Mouse (Mus musculus) testis, adult 2 months (tissue): ENCODE measurements around the gene Adad1. TPM values are rescaled to one million over a fixed set of nuclear protein-coding genes. Genes with fewer than 3 reads are reported as not detected.

Experiments
- H3K27ac ChIP-seq: fragments of 200-500 bp; 2 replicates; pipeline ENCODE4 v1.5.1; 2012; ENCODE audit warnings: low read depth, low read length; ENCODE audit not compliant: control insufficient read depth, insufficient read depth
- H3K27me3 ChIP-seq: fragments of 200-500 bp; 2 replicates; pipeline ENCODE4 v1.6.1; 2012; ENCODE audit warnings: mild to moderate bottlenecking, low read length, moderate library complexity; ENCODE audit not compliant: control insufficient read depth, insufficient read depth
- H3K36me3 ChIP-seq: fragments of 200-500 bp; 2 replicates; pipeline ENCODE4 v1.6.1; 2012; ENCODE audit warnings: mild to moderate bottlenecking, low read length; ENCODE audit not compliant: control insufficient read depth, insufficient read depth
- H3K4me1 ChIP-seq: fragments of 200-500 bp; 2 replicates; pipeline ENCODE4 v1.6.1; 2012; ENCODE audit warnings: low read length; ENCODE audit not compliant: control insufficient read depth, insufficient read depth
- H3K4me3 ChIP-seq: fragments of 200-500 bp; 2 replicates; pipeline ENCODE4 v1.5.1; 2012; ENCODE audit warnings: low read depth, mild to moderate bottlenecking, low read length, moderate library complexity, mixed read lengths; ENCODE audit not compliant: control insufficient read depth
- CTCF ChIP-seq: fragments of 200-500 bp; IDR thresholded peaks from 2 replicates; pipeline ENCODE4 v1.5.1; 2012; ENCODE audit warnings: low read depth, mild to moderate bottlenecking, inconsistent platforms, low read length, moderate library complexity; ENCODE audit not compliant: control insufficient read depth, insufficient read depth, insufficient replicate concordance
- POLR2A ChIP-seq: fragments of 200-500 bp; IDR thresholded peaks from 2 replicates; pipeline ENCODE4 v1.6.1; 2012; ENCODE audit warnings: low read depth, mild to moderate bottlenecking, inconsistent platforms, low read length, moderate library complexity; ENCODE audit not compliant: control insufficient read depth
- polyA plus RNA-seq: library from polyadenylated mRNA; depleted of rRNA; stranded (reverse); fragments of >200 nt; gene quantifications from 2 replicates; pipeline ENCODE4 v1.2.3, GENCODE M21; 2012; rRNA removed

Adad1 gene
- polyA plus RNA-seq, 1 experiment: 229 TPM

- TF ChIP-seq CTCF: no peak
- no peak for TF ChIP-seq POLR2A
- Histone ChIP-seq H3K27me3 (no peaks in the 10 kb centered on the region), H3K36me3 (no peaks in the 10 kb centered on the region)
These were observed 97.8 kb downstream of the Adad1 start for GRCm38 (mm10) chr3:37161096-37161495.

GRCm38 (mm10) chr3:37169283-37169682 lies 106.0 kb downstream of the Adad1 start:
- Histone ChIP-seq H3K4me1 (no peaks in the 10 kb centered on the region; the same call in 1 of the 2 replicates), H3K4me3 (no peak overlapping the region), H3K27me3 (no peaks in the 10 kb centered on the region), H3K27ac (no peak overlapping the region), H3K36me3 (no peaks in the 10 kb centered on the region)
- TF ChIP-seq POLR2A (no peak), CTCF (no peak)

More at GRCm38 (mm10) chr3:37161096-37161495, 97.8 kb downstream of the Adad1 start:
- Histone ChIP-seq H3K4me3 (no peak overlapping the region), H3K27ac (no peak overlapping the region), H3K4me1 (no peaks in the 10 kb centered on the region; the same call in 1 of the 2 replicates)

Other genes starting within 250 kb of the Adad1 start
- gene 4932438A13Rik, start 200.4 kb upstream of the Adad1 start, polyA plus RNA-seq: 29.1 and 37.5 TPM in 2 replicates
- not detected in 2 replicates for gene Il2, start 62.4 kb downstream of the Adad1 start, polyA plus RNA-seq
- 0.06 and 0.10 TPM in 2 replicates for gene Il21, start 169.1 kb downstream of the Adad1 start, polyA plus RNA-seq
- 1.5 and 2.4 TPM in 2 replicates for gene Bbs12, start 249.0 kb downstream of the Adad1 start, polyA plus RNA-seq
- gene Cetn4, start 249.2 kb downstream of the Adad1 start, polyA plus RNA-seq: 101 and 172 TPM in 2 replicates